10 mouse cellular contexts compared by ENCODE assay signal in genomic region chr2:121594660-121595291, GRCm38 (mm10).
A peak's percentile ranks its signal among the peaks of the same experiment; 100 is the strongest.
DNase-seq lines count a peak whose midpoint lies in the region; ATAC-seq lines count a peak whose summit lies in the region.
"Had no signal": no experiment of that assay in that cellular context is flagged by ENCODE, and none has a peak within 500 bp of the region (broad histone marks: within the 10 kb centered on the region; RNA-seq: fewer than 3 reads in every experiment).

No protein-coding gene starts in this region.

- no peaks in the 10 kb centered on the region for H3K27me3 ChIP-seq in forebrain, embryonic 13.5 days
- H3K27me3 ChIP-seq: neural tube, embryonic 13.5 days had no signal

- 0 out of 2 replicates have a peak, but pooled peaks cover 3% of the 10 kb centered on the region for H3K36me3 ChIP-seq in forebrain, embryonic 13.5 days (ENCODE audit: poor library complexity, severe bottlenecking)
- H3K36me3 ChIP-seq: limb, embryonic 10.5 days; neural tube, embryonic 13.5 days had no signal

- H3K4me2 ChIP-seq in forebrain, embryonic 13.5 days: no peak overlapping the region
- H3K4me2 ChIP-seq: neural tube, embryonic 13.5 days had no signal

- no peak overlapping the region for H3K27ac ChIP-seq in forebrain, embryonic 13.5 days
- H3K27ac ChIP-seq: limb, embryonic 10.5 days; neural tube, embryonic 13.5 days had no signal

- H3K9me3 ChIP-seq in forebrain, embryonic 13.5 days (replicated peaks): no peaks in the 10 kb centered on the region
- H3K9me3 ChIP-seq: limb, embryonic 10.5 days; neural tube, embryonic 13.5 days had no signal

- no peak overlapping the region for H3K4me3 ChIP-seq in forebrain, embryonic 13.5 days
- H3K4me3 ChIP-seq: limb, embryonic 10.5 days; neural tube, embryonic 13.5 days had no signal

- H3K9ac ChIP-seq in forebrain, embryonic 13.5 days: no peak overlapping the region
- H3K9ac ChIP-seq: neural tube, embryonic 13.5 days had no signal

- ATAC-seq in hematopoietic stem cell, adult 5-6 weeks (replicated peaks in 1 of 2; ENCODE audit: insufficient read depth in 1 of 2, low FRiP score in 2 of 2, low TSS enrichment in 1 of 2, low read depth in 1 of 2, poor library complexity in 2 of 2, severe bottlenecking in 2 of 2): peak; percentile 25 to 51; a peak in 3 of 4 replicates
- ATAC-seq in forebrain, embryonic 13.5 days: no peak

- 57% methylated on average over 8 of the region's 8 CpGs for WGBS in forebrain, embryonic 13.5 days

- DNase-seq in MEL-GATA-1-ER (ENCODE audit: extremely low read depth, low read depth): peak; percentile 85
- peak; percentile 65 for DNase-seq in c-Kit-positive CD71-positive TER-119-negative erythroid progenitor cells, embryonic 14.5 days (ENCODE audit: low read depth)
- peak; percentile 43 for DNase-seq in lung, postnatal 25 days (ENCODE audit: low spot score)
- no peak for DNase-seq in urinary bladder, postnatal 14 days (ENCODE audit: low spot score)
- DNase-seq in layer of hippocampus, postnatal 25 days (ENCODE audit: extremely low spot score in 1 of 2, low spot score in 1 of 2): no peak
- DNase-seq: gastrocnemius, postnatal 14 days had no signal

- H3K4me1 ChIP-seq in forebrain, embryonic 13.5 days: peaks cover 17% of the 10 kb centered on the region

Comparison
In these comparisons a context has a peak if more than half of its experiments do, and no peak if none do; other contexts are left out.
1. DNase-seq: peak in MEL-GATA-1-ER (single experiment), c-Kit-positive CD71-positive TER-119-negative erythroid progenitor cells, embryonic 14.5 days (single experiment) and lung, postnatal 25 days (single experiment); none in urinary bladder, postnatal 14 days (single experiment) and layer of hippocampus, postnatal 25 days (0 of 2).